Mouse (Mus musculus): Measurements from ENCODE around the gene Gga2. TPM values are rescaled to one million over a fixed set of nuclear protein-coding genes. Genes with fewer than 3 reads are reported as not detected.

The Gga2 gene
- polyA plus RNA-seq, 1 experiment from 2014 or later: 10.1 TPM

DNA sequence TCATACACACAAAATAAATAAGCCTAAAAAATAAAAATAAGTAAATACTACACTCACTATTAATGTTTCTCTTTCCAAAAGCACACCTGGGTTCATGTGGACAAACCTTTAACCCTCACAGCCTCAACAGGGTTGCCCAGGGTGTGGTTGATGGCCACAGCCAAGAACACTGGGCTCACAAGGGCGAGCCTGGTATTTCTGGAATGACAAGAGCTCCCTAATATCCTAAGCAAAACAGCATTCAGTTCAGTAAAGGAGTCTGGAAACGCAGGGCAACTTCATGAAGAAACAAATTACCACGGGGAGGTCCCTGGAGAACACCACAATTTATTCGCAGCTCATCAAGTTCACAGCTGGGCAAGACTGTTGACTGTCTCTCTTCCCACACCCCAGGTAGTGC, 73.5 kb downstream of the Gga2 start:
- 70% methylated on average over 4 of the region's 4 CpGs for WGBS (ENCODE audit: insufficient replicate concordance)
- Histone ChIP-seq H3K27ac (ENCODE audit: low read depth) (no peak overlapping the region), H3K4me3 (ENCODE audit: low read depth, low read length) (no peak overlapping the region), H3K4me2 (ENCODE audit: low read depth, low read length) (no peak overlapping the region), H3K9ac (replicated peaks) (no peak overlapping the region), H3K4me1 (ENCODE audit: insufficient read depth) (no peaks in the 10 kb centered on the region), H3K36me3 (replicated peaks; ENCODE audit: insufficient read depth, low read length) (peaks cover 14% of the 10 kb centered on the region), H3K27me3 (ENCODE audit: insufficient read depth, low read length) (no peaks in the 10 kb centered on the region), H3K9me3 (ENCODE audit: low read length) (no peaks in the 10 kb centered on the region)
- TF ChIP-seq EP300 (IDR thresholded peaks at IDR 0.05; ENCODE audit: low read depth) (no peak), CTCF (IDR thresholded peaks at IDR 0.05; ENCODE audit: low read depth) (no peak)
- DNase-seq (no peak), ATAC-seq (no peak)

GRCm38 (mm10) chr7:121946196-121946595, 74.8 kb downstream of the Gga2 start:
- no peaks in the 10 kb centered on the region for H3K9me3 ChIP-seq (ENCODE audit: low read length)
- 70% methylated on average over 5 of the region's 5 CpGs for WGBS (ENCODE audit: insufficient replicate concordance)
- H3K4me1 ChIP-seq (ENCODE audit: insufficient read depth): no peaks in the 10 kb centered on the region
- no peak overlapping the region for H3K4me2 ChIP-seq (ENCODE audit: low read depth, low read length)
- no peak overlapping the region for H3K4me3 ChIP-seq (ENCODE audit: low read depth, low read length)
- H3K27me3 ChIP-seq (ENCODE audit: insufficient read depth, low read length): no peaks in the 10 kb centered on the region
- ATAC-seq: no peak
- TF ChIP-seq EP300 (IDR thresholded peaks at IDR 0.05; ENCODE audit: low read depth) (no peak), CTCF (IDR thresholded peaks at IDR 0.05; ENCODE audit: low read depth) (no peak)
- H3K27ac ChIP-seq (ENCODE audit: low read depth): no peak overlapping the region
- no peak overlapping the region for H3K9ac ChIP-seq (replicated peaks)
- DNase-seq: no peak
- H3K36me3 ChIP-seq (replicated peaks; ENCODE audit: insufficient read depth, low read length): peaks cover 14% of the 10 kb centered on the region

DNA sequence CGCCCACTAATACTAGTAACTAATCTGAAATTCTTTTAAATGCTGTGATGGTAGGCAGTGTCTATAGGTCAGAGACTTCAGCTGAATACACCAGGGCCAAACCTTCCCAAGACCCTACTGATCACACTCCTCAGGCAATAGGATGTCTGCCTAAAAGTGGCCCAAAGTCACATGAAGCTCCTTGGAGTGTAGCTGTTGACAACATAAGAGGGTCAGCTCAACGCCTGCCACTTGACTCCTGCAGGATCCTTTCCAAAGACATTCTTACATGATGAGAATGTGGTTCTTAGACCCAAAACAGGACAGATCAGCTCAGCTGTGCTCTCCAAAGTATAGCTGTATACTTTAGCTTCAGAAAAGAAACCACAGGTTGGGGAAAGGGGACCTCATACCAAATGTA, 78.7 kb downstream of the Gga2 start:
- Histone ChIP-seq H3K4me3 (ENCODE audit: low read depth, low read length) (no peak overlapping the region), H3K9me3 (ENCODE audit: low read length) (no peaks in the 10 kb centered on the region), H3K9ac (replicated peaks) (no peak overlapping the region), H3K27ac (ENCODE audit: low read depth) (no peak overlapping the region), H3K4me1 (ENCODE audit: insufficient read depth) (no peaks in the 10 kb centered on the region), H3K4me2 (ENCODE audit: low read depth, low read length) (no peak overlapping the region), H3K36me3 (replicated peaks; ENCODE audit: insufficient read depth, low read length) (peaks cover 8% of the 10 kb centered on the region), H3K27me3 (ENCODE audit: insufficient read depth, low read length) (no peaks in the 10 kb centered on the region)
- TF ChIP-seq EP300 (IDR thresholded peaks at IDR 0.05; ENCODE audit: low read depth): no peak
- TF ChIP-seq CTCF (IDR thresholded peaks at IDR 0.05; ENCODE audit: low read depth): no peak
- WGBS (ENCODE audit: insufficient replicate concordance): 90% methylated on average over 2 of the region's 2 CpGs
- ATAC-seq (no peak), DNase-seq (no peak)

DNA sequence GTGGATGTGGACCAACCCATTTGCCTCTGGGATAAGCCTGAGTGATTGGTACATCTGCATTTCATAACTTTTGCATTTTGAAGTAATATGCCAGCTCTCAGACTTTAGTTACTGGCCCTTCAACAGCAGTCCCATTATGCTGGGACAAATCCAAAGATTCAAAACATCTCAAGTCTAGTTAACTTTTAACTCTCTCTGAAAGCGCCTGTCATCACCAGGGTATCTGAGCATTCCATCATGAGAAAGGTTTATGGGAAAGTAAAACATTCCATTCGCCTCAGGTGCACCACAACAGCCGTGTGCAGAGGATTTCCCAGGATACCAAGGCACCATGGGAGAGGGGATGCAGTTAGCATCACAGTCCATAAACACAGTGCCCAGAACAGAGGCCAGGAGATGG, 79.4 kb downstream of the Gga2 start:
- no peak overlapping the region for H3K4me3 ChIP-seq (ENCODE audit: low read depth, low read length)
- DNase-seq: no peak
- TF ChIP-seq CTCF (IDR thresholded peaks at IDR 0.05; ENCODE audit: low read depth) (no peak), EP300 (IDR thresholded peaks at IDR 0.05; ENCODE audit: low read depth) (no peak)
- no peaks in the 10 kb centered on the region for H3K27me3 ChIP-seq (ENCODE audit: insufficient read depth, low read length)
- H3K4me2 ChIP-seq (ENCODE audit: low read depth, low read length): no peak overlapping the region
- WGBS (ENCODE audit: insufficient replicate concordance): 69% methylated on average over 3 of the region's 3 CpGs
- no peak for ATAC-seq
- H3K36me3 ChIP-seq (replicated peaks; ENCODE audit: insufficient read depth, low read length): peaks cover 8% of the 10 kb centered on the region
- H3K4me1 ChIP-seq (ENCODE audit: insufficient read depth): no peaks in the 10 kb centered on the region
- no peak overlapping the region for H3K9ac ChIP-seq (replicated peaks)
- H3K9me3 ChIP-seq (ENCODE audit: low read length): no peaks in the 10 kb centered on the region
- no peak overlapping the region for H3K27ac ChIP-seq (ENCODE audit: low read depth)

GRCm38 (mm10) chr7:121941016-121941415, 80.0 kb downstream of the Gga2 start:
- no peak for DNase-seq
- no peak overlapping the region for H3K4me3 ChIP-seq (ENCODE audit: low read depth, low read length)
- H3K9me3 ChIP-seq (ENCODE audit: low read length): no peaks in the 10 kb centered on the region
- WGBS (ENCODE audit: insufficient replicate concordance): 85% methylated on average over 3 of the region's 3 CpGs
- no peak overlapping the region for H3K4me2 ChIP-seq (ENCODE audit: low read depth, low read length)
- peaks cover 8% of the 10 kb centered on the region for H3K36me3 ChIP-seq (replicated peaks; ENCODE audit: insufficient read depth, low read length)
- TF ChIP-seq EP300 (IDR thresholded peaks at IDR 0.05; ENCODE audit: low read depth) (no peak), CTCF (IDR thresholded peaks at IDR 0.05; ENCODE audit: low read depth) (no peak)
- no peaks in the 10 kb centered on the region for H3K27me3 ChIP-seq (ENCODE audit: insufficient read depth, low read length)
- no peak for ATAC-seq
- H3K4me1 ChIP-seq (ENCODE audit: insufficient read depth): no peaks in the 10 kb centered on the region
- no peak overlapping the region for H3K9ac ChIP-seq (replicated peaks)
- no peak overlapping the region for H3K27ac ChIP-seq (ENCODE audit: low read depth)

- no peak overlapping the region for H3K9ac ChIP-seq (replicated peaks)
- H3K9me3 ChIP-seq (ENCODE audit: low read length): no peaks in the 10 kb centered on the region
- H3K4me1 ChIP-seq (ENCODE audit: insufficient read depth): no peaks in the 10 kb centered on the region
- ATAC-seq (peak; percentile 54), DNase-seq (no peak)
- TF ChIP-seq CTCF (IDR thresholded peaks at IDR 0.05; ENCODE audit: low read depth) (no peak), EP300 (IDR thresholded peaks at IDR 0.05; ENCODE audit: low read depth) (no peak)
- H3K27me3 ChIP-seq (ENCODE audit: insufficient read depth, low read length): no peaks in the 10 kb centered on the region
- no peak overlapping the region for H3K4me2 ChIP-seq (ENCODE audit: low read depth, low read length)
- WGBS (ENCODE audit: insufficient replicate concordance): 35% methylated on average over 4 of the region's 4 CpGs
- peaks cover 8% of the 10 kb centered on the region for H3K36me3 ChIP-seq (replicated peaks; ENCODE audit: insufficient read depth, low read length)
- no peak overlapping the region for H3K27ac ChIP-seq (ENCODE audit: low read depth)
- no peak overlapping the region for H3K4me3 ChIP-seq (ENCODE audit: low read depth, low read length)
Observed at GRCm38 (mm10) chr7:121939729-121940128, 81.3 kb downstream of the Gga2 start.

DNA sequence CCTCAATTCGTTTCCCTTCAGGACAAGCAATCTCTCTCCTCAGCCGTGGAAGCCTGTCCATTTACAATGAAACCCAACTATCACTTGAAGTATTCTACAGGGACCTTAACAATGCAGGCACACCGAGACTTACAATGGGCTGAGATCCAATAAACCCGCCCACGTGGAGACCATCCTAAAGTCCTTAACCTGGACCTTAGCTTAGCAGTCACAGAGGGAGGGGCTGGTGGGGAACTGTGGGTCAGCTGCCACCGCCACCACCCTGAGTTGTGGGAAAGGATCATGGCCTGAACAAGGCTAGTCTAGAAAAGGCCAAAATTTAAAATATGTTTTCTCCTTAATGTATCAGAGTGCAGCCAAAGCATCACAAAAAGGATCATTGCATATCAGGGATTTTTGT, 81.8 kb downstream of the Gga2 start:
- Histone ChIP-seq H3K9ac (replicated peaks) (no peak overlapping the region), H3K27ac (ENCODE audit: low read depth) (no peak overlapping the region), H3K27me3 (ENCODE audit: insufficient read depth, low read length) (no peaks in the 10 kb centered on the region), H3K9me3 (ENCODE audit: low read length) (no peaks in the 10 kb centered on the region), H3K36me3 (replicated peaks; ENCODE audit: insufficient read depth, low read length) (peaks cover 8% of the 10 kb centered on the region), H3K4me2 (ENCODE audit: low read depth, low read length) (no peak overlapping the region), H3K4me3 (ENCODE audit: low read depth, low read length) (no peak overlapping the region), H3K4me1 (ENCODE audit: insufficient read depth) (no peaks in the 10 kb centered on the region)
- no peak for ATAC-seq
- 78% methylated on average over 6 of the region's 6 CpGs for WGBS (ENCODE audit: insufficient replicate concordance)
- DNase-seq: no peak
- TF ChIP-seq EP300 (IDR thresholded peaks at IDR 0.05; ENCODE audit: low read depth) (no peak), CTCF (IDR thresholded peaks at IDR 0.05; ENCODE audit: low read depth) (no peak)

All from liver, postnatal 0 days (tissue).